Mouse (Mus musculus): ENCODE results near the gene Eipr1. TPM values are rescaled to one million over a fixed set of nuclear protein-coding genes. Genes with fewer than 3 reads are reported as not detected.
"Not testable (repeated sequence)": the region's sequence is repeated elsewhere in the genome, so short reads cannot be mapped to it uniquely, and the experiment has no call there.

Gene Eipr1
- polyA plus RNA-seq, 1 experiment from 2014 or later, result 15.5 TPM

DNA sequence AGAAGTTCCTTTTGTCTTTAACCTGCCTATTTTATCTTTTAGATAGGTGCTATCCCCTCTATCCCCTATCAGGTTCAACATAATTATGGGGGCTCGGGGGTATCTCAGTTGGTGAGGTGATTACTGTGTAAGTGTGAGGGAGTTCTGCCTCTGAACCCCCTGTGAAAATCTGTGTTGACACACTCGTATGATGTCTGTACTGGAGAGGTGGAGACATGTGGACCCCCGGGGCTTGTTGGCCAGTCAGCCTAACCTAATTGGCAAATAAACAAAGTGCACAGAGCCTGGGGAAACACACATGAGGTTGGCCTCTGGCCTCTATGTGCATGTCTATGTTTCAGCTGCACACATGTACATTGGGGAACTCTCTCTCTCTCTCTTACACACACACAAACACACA is 161.5 kb downstream of the Eipr1 start:
- TF ChIP-seq EP300 (IDR thresholded peaks at IDR 0.05; ENCODE audit: low read depth) (no peak), CTCF (IDR thresholded peaks at IDR 0.05; ENCODE audit: low read depth) (no peak)
- WGBS (ENCODE audit: insufficient replicate concordance), result 60% methylated on average over 3 of the region's 3 CpGs
- no peak overlapping the region for H3K9ac ChIP-seq (replicated peaks)
- no peak overlapping the region for H3K4me3 ChIP-seq (ENCODE audit: low read depth, low read length)
- no peak overlapping the region for H3K27ac ChIP-seq (ENCODE audit: low read depth)
- no peaks in the 10 kb centered on the region for H3K4me1 ChIP-seq (ENCODE audit: insufficient read depth)
- no peaks in the 10 kb centered on the region for H3K36me3 ChIP-seq (replicated peaks; ENCODE audit: insufficient read depth, low read length)
- no peak overlapping the region for H3K4me2 ChIP-seq (ENCODE audit: low read depth, low read length)
- no peaks in the 10 kb centered on the region for H3K27me3 ChIP-seq (ENCODE audit: insufficient read depth, low read length)
- ATAC-seq (no peak), DNase-seq (no peak)
- H3K9me3 ChIP-seq (ENCODE audit: low read length), result no peaks in the 10 kb centered on the region

DNA sequence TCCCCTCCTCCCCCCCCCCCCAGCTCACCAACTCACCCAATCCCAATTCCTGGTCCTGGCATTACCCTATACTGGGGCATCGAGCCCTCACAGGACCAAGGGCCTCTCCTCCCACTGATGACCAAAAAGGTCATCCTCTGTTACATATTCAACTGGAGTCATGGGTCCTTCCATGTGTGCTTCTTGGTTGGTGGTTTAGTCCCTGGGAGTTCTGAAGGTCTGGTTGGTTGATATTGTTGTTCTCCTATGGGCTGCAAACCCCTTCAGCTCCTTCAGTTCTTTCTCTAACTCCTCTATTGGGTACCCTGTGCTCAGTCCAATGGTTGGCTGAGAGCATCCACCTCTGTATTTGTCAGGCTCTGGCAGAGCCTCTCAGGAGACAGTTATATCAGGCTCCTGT is 162.5 kb downstream of the Eipr1 start:
- not testable (repeated sequence) for H3K36me3 ChIP-seq (replicated peaks; ENCODE audit: insufficient read depth, low read length); H3K27ac ChIP-seq (ENCODE audit: low read depth); H3K27me3 ChIP-seq (ENCODE audit: insufficient read depth, low read length); ATAC-seq; H3K4me2 ChIP-seq (ENCODE audit: low read depth, low read length); DNase-seq; H3K4me1 ChIP-seq (ENCODE audit: insufficient read depth); H3K9me3 ChIP-seq (ENCODE audit: low read length); H3K9ac ChIP-seq (replicated peaks); H3K4me3 ChIP-seq (ENCODE audit: low read depth, low read length)
- 77% methylated on average over 1 of the region's 1 CpGs for WGBS (ENCODE audit: insufficient replicate concordance)

Other genes with a start within 250 kb of the Eipr1 start
- gene Dcdc2c, start 199.4 kb upstream of the Eipr1 start, polyA plus RNA-seq (2015; fragmentation: Nextera tagmentation; extraction: Ambion mirVana), result 0.07 TPM in 1 of 2 replicates, not detected in the other
- not detected in 2 replicates for gene Allc, start 169.3 kb upstream of the Eipr1 start, polyA plus RNA-seq (2015; fragmentation: Nextera tagmentation; extraction: Ambion mirVana)
- gene Colec11, start 128.4 kb upstream of the Eipr1 start, polyA plus RNA-seq (2015; fragmentation: Nextera tagmentation; extraction: Ambion mirVana), result 37.9 and 41.0 TPM in 2 replicates
- gene Rps7, start 115.8 kb upstream of the Eipr1 start, polyA plus RNA-seq (2015; fragmentation: Nextera tagmentation; extraction: Ambion mirVana), result 493 and 504 TPM in 2 replicates
- gene Rnaseh1, start 102.2 kb upstream of the Eipr1 start, polyA plus RNA-seq (2015; fragmentation: Nextera tagmentation; extraction: Ambion mirVana), result 9.6 and 10.4 TPM in 2 replicates
- gene Adi1, start 76.6 kb upstream of the Eipr1 start, polyA plus RNA-seq (2015; fragmentation: Nextera tagmentation; extraction: Ambion mirVana), result 91.6 and 104 TPM in 2 replicates
- gene Trappc12, start 1.3 kb upstream of the Eipr1 start, polyA plus RNA-seq (2015; fragmentation: Nextera tagmentation; extraction: Ambion mirVana), result 10.6 and 11.2 TPM in 2 replicates